Mouse (Mus musculus) embryo, embryonic 9.5 days (tissue): Measurements from ENCODE around the gene Jchain.
A peak's percentile ranks its signal among the peaks of the same experiment; 100 is the strongest.

Source experiments
- DNase-seq: peaks from one replicate; pipeline ENCODE4 v3.0.0-alpha.2; 2017; ENCODE audit errors: extremely low spot score

Gene Jchain

DNA sequence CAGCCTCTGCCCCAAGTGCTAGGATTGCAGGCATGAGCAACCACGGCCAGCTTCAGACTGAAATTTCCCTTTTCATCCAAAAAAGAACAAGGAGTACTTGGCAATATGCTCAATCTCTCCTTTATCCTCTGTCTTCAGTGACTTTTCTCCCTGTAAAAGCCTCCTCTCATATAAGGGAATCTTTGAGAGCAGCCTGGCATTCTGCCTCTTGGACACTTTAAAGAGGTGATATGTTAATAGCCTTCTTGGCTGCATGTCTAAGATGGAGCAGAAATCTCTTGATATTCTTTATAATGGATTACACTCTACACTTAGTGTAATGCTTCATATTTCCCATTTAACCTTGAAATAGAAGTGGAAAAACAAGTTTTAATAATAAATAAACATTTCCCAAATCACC lies 3.2 kb upstream of the Jchain start:
- no peak for DNase-seq

- peak; percentile 31 for DNase-seq
These were observed 8.5 kb downstream of the Jchain start for GRCm38 (mm10) chr5:88519232-88519631.

DNA sequence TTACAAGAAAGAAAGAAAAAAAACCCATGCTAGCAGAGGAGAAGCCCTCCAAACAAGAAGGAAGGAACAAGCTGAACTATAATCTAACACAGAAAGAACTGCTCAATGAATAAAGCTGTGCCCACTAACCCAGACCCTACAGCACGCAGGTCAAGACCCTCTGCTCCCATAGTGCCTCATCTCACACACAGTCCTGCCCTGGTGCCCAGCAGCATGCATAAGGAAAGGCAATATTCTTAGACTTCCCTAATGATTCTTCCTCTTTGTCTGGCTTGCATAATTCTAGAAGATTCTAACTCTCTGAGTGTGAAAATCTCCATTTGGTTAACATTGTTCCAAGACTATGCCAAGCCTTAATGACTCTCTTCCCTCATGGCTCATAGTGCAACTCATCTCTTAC lies 18.7 kb downstream of the Jchain start:
- no peak for DNase-seq

- DNase-seq, result no peak
These were observed 19.1 kb downstream of the Jchain start for GRCm38 (mm10) chr5:88508555-88508954.

GRCm38 (mm10) chr5:88499781-88500180 lies 27.9 kb downstream of the Jchain start:
- DNase-seq, result no peak

DNA sequence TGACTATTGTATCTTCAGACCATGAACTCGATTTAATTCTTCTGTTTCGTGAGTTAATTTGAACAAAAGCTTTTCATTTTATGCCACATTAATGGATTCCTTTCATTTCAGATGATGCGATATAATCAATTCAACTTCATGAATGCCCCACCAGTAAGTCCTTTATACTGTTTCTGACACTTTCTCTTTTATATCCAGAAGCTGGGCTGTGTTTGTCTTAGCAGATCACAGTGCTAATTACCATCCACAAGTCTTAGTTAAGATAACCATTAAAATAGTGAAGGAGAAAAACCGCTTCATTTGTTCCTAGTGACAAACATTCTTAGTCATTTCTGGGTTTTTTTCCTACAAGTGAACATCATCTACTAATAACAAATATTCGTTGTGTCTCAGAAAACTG lies 36.6 kb downstream of the Jchain start:
- DNase-seq, result no peak

GRCm38 (mm10) chr5:88489004-88489403 lies 38.7 kb downstream of the Jchain start:
- DNase-seq, result no peak

GRCm38 (mm10) chr5:88487675-88488074 lies 40.0 kb downstream of the Jchain start, which contains the start of gene Enam:
TSS of gene Enam (plus strand) at chr5:88487975.
- no peak for DNase-seq
